Mouse (Mus musculus): ENCODE measurements at regions not wholly inside any gene's neighbourhood (a gene's known extent, or its start where the extent isn't known, plus 50 kb on each side); places are given as distances from the start of the nearest gene placed in this dataset.

- peaks cover 4 to 7% of the 10 kb centered on the region in 2 experiments; a peak in 3 of 4 replicates for H3K4me1 ChIP-seq (ENCODE audit: control insufficient read depth in 2 of 2, insufficient read depth in 2 of 2, low read length in 2 of 2)
- ATAC-seq (ENCODE audit: insufficient number of reproducible peaks, insufficient read depth, low FRiP score, low read depth): no peak
- H3K27me3 ChIP-seq (ENCODE audit: control insufficient read depth, insufficient read depth, low read length): peaks cover 55% of the 10 kb centered on the region
- H3K4me3 ChIP-seq (ENCODE audit: control insufficient read depth in 1 of 2, insufficient read depth in 1 of 2, low read depth in 1 of 2, low read length in 2 of 2): peak overlapping the region in 1 of 2 experiments; percentile 13; a peak in 1 of 4 replicates
- no peaks in the 10 kb centered on the region for H3K36me3 ChIP-seq (ENCODE audit: control insufficient read depth, insufficient read depth, low read length)
- H3K4me2 ChIP-seq (ENCODE audit: low read length): peak overlapping the region; percentile 55
- no peak overlapping the region for H3K27ac ChIP-seq (replicated peaks in 1 of 2; ENCODE audit: control insufficient read depth in 1 of 2, insufficient read depth in 1 of 2, low read depth in 2 of 2, low read length in 2 of 2)
- WGBS: 21% methylated on average over 6 of the region's 6 CpGs
- no peaks in the 10 kb centered on the region for H3K9me3 ChIP-seq (ENCODE audit: control insufficient read depth, low read length)
- H3K9ac ChIP-seq (ENCODE audit: low read length): no peak overlapping the region
These were observed 89.8 kb upstream of the Cadm1 start for GRCm38 (mm10) chr9:47440128-47440527.

GRCm38 (mm10) chr9:47441155-47441554, 88.8 kb upstream of the Cadm1 start:
- Histone ChIP-seq H3K9ac (ENCODE audit: low read length) (no peak overlapping the region), H3K36me3 (ENCODE audit: control insufficient read depth, insufficient read depth, low read length) (no peaks in the 10 kb centered on the region), H3K4me1 (ENCODE audit: control insufficient read depth in 2 of 2, insufficient read depth in 2 of 2, low read length in 2 of 2) (peaks cover 4 to 7% of the 10 kb centered on the region in 2 experiments; a peak in 3 of 4 replicates), H3K9me3 (ENCODE audit: control insufficient read depth, low read length) (no peaks in the 10 kb centered on the region), H3K4me2 (ENCODE audit: low read length) (no peak overlapping the region), H3K27ac (replicated peaks in 1 of 2; ENCODE audit: control insufficient read depth in 1 of 2, insufficient read depth in 1 of 2, low read depth in 2 of 2, low read length in 2 of 2) (no peak overlapping the region), H3K4me3 (ENCODE audit: control insufficient read depth in 1 of 2, insufficient read depth in 1 of 2, low read depth in 1 of 2, low read length in 2 of 2) (no peak overlapping the region), H3K27me3 (ENCODE audit: control insufficient read depth, insufficient read depth, low read length) (peaks cover 51% of the 10 kb centered on the region)
- WGBS: 71% methylated on average over 8 of the region's 8 CpGs
- ATAC-seq (ENCODE audit: insufficient number of reproducible peaks, insufficient read depth, low FRiP score, low read depth): no peak

- no peak for ATAC-seq (ENCODE audit: insufficient number of reproducible peaks, insufficient read depth, low FRiP score, low read depth)
- Histone ChIP-seq H3K27ac (replicated peaks in 1 of 2; ENCODE audit: control insufficient read depth in 1 of 2, insufficient read depth in 1 of 2, low read depth in 2 of 2, low read length in 2 of 2) (no peak overlapping the region), H3K9ac (ENCODE audit: low read length) (no peak overlapping the region), H3K4me1 (ENCODE audit: control insufficient read depth in 2 of 2, insufficient read depth in 2 of 2, low read length in 2 of 2) (peaks cover 4 to 7% of the 10 kb centered on the region in 2 experiments; a peak in 3 of 4 replicates), H3K4me3 (ENCODE audit: control insufficient read depth in 1 of 2, insufficient read depth in 1 of 2, low read depth in 1 of 2, low read length in 2 of 2) (no peak overlapping the region), H3K36me3 (ENCODE audit: control insufficient read depth, insufficient read depth, low read length) (no peaks in the 10 kb centered on the region), H3K9me3 (ENCODE audit: control insufficient read depth, low read length) (no peaks in the 10 kb centered on the region), H3K4me2 (ENCODE audit: low read length) (no peak overlapping the region), H3K27me3 (ENCODE audit: control insufficient read depth, insufficient read depth, low read length) (peaks cover 35% of the 10 kb centered on the region)
- 79% methylated on average over 2 of the region's 2 CpGs for WGBS
These were observed 85.8 kb upstream of the Cadm1 start for GRCm38 (mm10) chr9:47444168-47444567.

GRCm38 (mm10) chr9:47444752-47445151, 85.2 kb upstream of the Cadm1 start:
- H3K27me3 ChIP-seq (ENCODE audit: control insufficient read depth, insufficient read depth, low read length): peaks cover 30% of the 10 kb centered on the region
- no peak for ATAC-seq (ENCODE audit: insufficient number of reproducible peaks, insufficient read depth, low FRiP score, low read depth)
- 32% methylated on average over 1 of the region's 1 CpGs for WGBS
- no peak overlapping the region for H3K9ac ChIP-seq (ENCODE audit: low read length)
- H3K9me3 ChIP-seq (ENCODE audit: control insufficient read depth, low read length): no peaks in the 10 kb centered on the region
- H3K4me3 ChIP-seq (ENCODE audit: control insufficient read depth in 1 of 2, insufficient read depth in 1 of 2, low read depth in 1 of 2, low read length in 2 of 2): no peak overlapping the region
- H3K36me3 ChIP-seq (ENCODE audit: control insufficient read depth, insufficient read depth, low read length): no peaks in the 10 kb centered on the region
- no peak overlapping the region for H3K27ac ChIP-seq (replicated peaks in 1 of 2; ENCODE audit: control insufficient read depth in 1 of 2, insufficient read depth in 1 of 2, low read depth in 2 of 2, low read length in 2 of 2)
- no peak overlapping the region for H3K4me2 ChIP-seq (ENCODE audit: low read length)
- H3K4me1 ChIP-seq (ENCODE audit: control insufficient read depth in 2 of 2, insufficient read depth in 2 of 2, low read length in 2 of 2): peaks cover 0 to 3% of the 10 kb centered on the region in 2 experiments; a peak in 1 of 4 replicates

GRCm38 (mm10) chr9:47445332-47445731, 84.6 kb upstream of the Cadm1 start:
- WGBS: 44% methylated on average over 6 of the region's 6 CpGs

GRCm38 (mm10) chr9:47452752-47453151, 77.2 kb upstream of the Cadm1 start:
- no peak overlapping the region for H3K4me3 ChIP-seq (ENCODE audit: control insufficient read depth in 1 of 2, insufficient read depth in 1 of 2, low read depth in 1 of 2, low read length in 2 of 2)
- no peak overlapping the region for H3K27ac ChIP-seq (replicated peaks in 1 of 2; ENCODE audit: control insufficient read depth in 1 of 2, insufficient read depth in 1 of 2, low read depth in 2 of 2, low read length in 2 of 2)
- peaks cover 5% of the 10 kb centered on the region; the same call in 1 of the 2 replicates for H3K9me3 ChIP-seq (ENCODE audit: control insufficient read depth, low read length)
- 77% methylated on average over 4 of the region's 4 CpGs for WGBS
- H3K36me3 ChIP-seq (ENCODE audit: control insufficient read depth, insufficient read depth, low read length): no peaks in the 10 kb centered on the region
- peaks cover 8% of the 10 kb centered on the region; the same call in 1 of the 2 replicates for H3K27me3 ChIP-seq (ENCODE audit: control insufficient read depth, insufficient read depth, low read length)
- H3K4me2 ChIP-seq (ENCODE audit: low read length): no peak overlapping the region
- no peak overlapping the region for H3K9ac ChIP-seq (ENCODE audit: low read length)
- no peak for ATAC-seq (ENCODE audit: insufficient number of reproducible peaks, insufficient read depth, low FRiP score, low read depth)
- no peaks in the 10 kb centered on the region for H3K4me1 ChIP-seq (ENCODE audit: control insufficient read depth in 2 of 2, insufficient read depth in 2 of 2, low read length in 2 of 2)

More at GRCm38 (mm10) chr9:47445332-47445731, 84.6 kb upstream of the Cadm1 start:
- H3K36me3 ChIP-seq (ENCODE audit: control insufficient read depth, insufficient read depth, low read length): no peaks in the 10 kb centered on the region
- no peak overlapping the region for H3K4me2 ChIP-seq (ENCODE audit: low read length)
- H3K27me3 ChIP-seq (ENCODE audit: control insufficient read depth, insufficient read depth, low read length): peaks cover 24% of the 10 kb centered on the region
- no peak overlapping the region for H3K4me3 ChIP-seq (ENCODE audit: control insufficient read depth in 1 of 2, insufficient read depth in 1 of 2, low read depth in 1 of 2, low read length in 2 of 2)
- H3K27ac ChIP-seq (replicated peaks in 1 of 2; ENCODE audit: control insufficient read depth in 1 of 2, insufficient read depth in 1 of 2, low read depth in 2 of 2, low read length in 2 of 2): no peak overlapping the region
- ATAC-seq (ENCODE audit: insufficient number of reproducible peaks, insufficient read depth, low FRiP score, low read depth): no peak
- no peak overlapping the region for H3K9ac ChIP-seq (ENCODE audit: low read length)
- H3K4me1 ChIP-seq (ENCODE audit: control insufficient read depth in 2 of 2, insufficient read depth in 2 of 2, low read length in 2 of 2): peaks cover 0 to 3% of the 10 kb centered on the region in 2 experiments; a peak in 1 of 4 replicates
- no peaks in the 10 kb centered on the region for H3K9me3 ChIP-seq (ENCODE audit: control insufficient read depth, low read length)

GRCm38 (mm10) chr9:47458721-47459418, 71.1 kb upstream of the Cadm1 start:
- H3K4me3 ChIP-seq (ENCODE audit: control insufficient read depth in 1 of 2, insufficient read depth in 1 of 2, low read depth in 1 of 2, low read length in 2 of 2): no peak overlapping the region
- peaks cover 5% of the 10 kb centered on the region; the same call in 1 of the 2 replicates for H3K9me3 ChIP-seq (ENCODE audit: control insufficient read depth, low read length)
- 0 out of 2 replicates have a peak overlapping the region, but pooled peaks have one; percentile 11 for H3K4me2 ChIP-seq (ENCODE audit: low read length)
- H3K27ac ChIP-seq (replicated peaks in 1 of 2; ENCODE audit: control insufficient read depth in 1 of 2, insufficient read depth in 1 of 2, low read depth in 2 of 2, low read length in 2 of 2): peak overlapping the region in 1 of 2 experiments; percentile 14; a peak in 1 of 4 replicates
- WGBS: 35% methylated on average over 15 of the region's 15 CpGs
- H3K27me3 ChIP-seq (ENCODE audit: control insufficient read depth, insufficient read depth, low read length): peaks cover 8% of the 10 kb centered on the region; the same call in 1 of the 2 replicates
- ATAC-seq (ENCODE audit: insufficient number of reproducible peaks, insufficient read depth, low FRiP score, low read depth): no peak
- H3K36me3 ChIP-seq (ENCODE audit: control insufficient read depth, insufficient read depth, low read length): no peaks in the 10 kb centered on the region
- no peak overlapping the region for H3K9ac ChIP-seq (ENCODE audit: low read length)
- peaks cover 0 to 4% of the 10 kb centered on the region in 2 experiments; a peak in 1 of 4 replicates for H3K4me1 ChIP-seq (ENCODE audit: control insufficient read depth in 2 of 2, insufficient read depth in 2 of 2, low read length in 2 of 2)
